Mouse (Mus musculus) gastrocnemius, postnatal 4 days (tissue): ENCODE results near the gene Slc29a2. TPM values are rescaled to one million over a fixed set of nuclear protein-coding genes. Genes with fewer than 3 reads are reported as not detected.

Source experiments
- total RNA-seq, 2 experiments: library from RNA; stranded (reverse); gene quantifications; 2 replicates each; pipeline ENCODE4 v1.2.3; 2021

Slc29a2 gene
- total RNA-seq, 2 experiments from 2014 or later = 8.7 to 9.2 TPM

Other genes starting within 250 kb of the Slc29a2 start
- gene Rbm4, start 230.0 kb upstream of the Slc29a2 start, total RNA-seq = 10 to 100 TPM; 53.3 to 68.4 TPM
- 10 to 100 TPM; 15.4 to 22.9 TPM for gene Gm21992, start 212.2 kb upstream of the Slc29a2 start, total RNA-seq
- gene Rbm14, start 212.2 kb upstream of the Slc29a2 start, total RNA-seq = 10 to 100 TPM; 33.6 to 46.1 TPM
- gene Ccs, start 184.5 kb upstream of the Slc29a2 start, total RNA-seq = 10 to 100 TPM; 40.7 to 44.0 TPM
- under 1 TPM in 1 of 2 experiments, not detected in 1; 0.07 TPM for gene Ccdc87, start 184.5 kb upstream of the Slc29a2 start, total RNA-seq
- 10 to 100 TPM; 38.9 to 40.9 TPM for gene Ctsf, start 168.7 kb upstream of the Slc29a2 start, total RNA-seq
- 1,000 to 10,000 TPM; 1,624 to 1,725 TPM for gene Actn3, start 146.0 kb upstream of the Slc29a2 start, total RNA-seq
- gene Zdhhc24, start 145.2 kb upstream of the Slc29a2 start, total RNA-seq = 1 to 10 TPM; 6.3 to 7.1 TPM
- gene Bbs1, start 117.2 kb upstream of the Slc29a2 start, total RNA-seq = 1 to 10 TPM; 3.3 to 4.2 TPM
- 10 to 100 TPM; 53.2 to 58.1 TPM for gene Dpp3, start 95.6 kb upstream of the Slc29a2 start, total RNA-seq
- 1 to 10 TPM; 1.7 to 2.2 TPM for gene Peli3, start 80.7 kb upstream of the Slc29a2 start, total RNA-seq
- gene Mrpl11, start 61.7 kb upstream of the Slc29a2 start, total RNA-seq = 10 to 100 TPM; 54.4 to 60.4 TPM
- gene Npas4, start 33.5 kb upstream of the Slc29a2 start, total RNA-seq = under 1 TPM; 0.10 to 0.20 TPM
- 10 to 100 TPM; 28.5 to 31.4 TPM for gene B4gat1, start 15.0 kb downstream of the Slc29a2 start, total RNA-seq
- under 1 TPM in 1 of 2 experiments, not detected in 1; 0.29 TPM for gene AC124502.3, start 15.0 kb downstream of the Slc29a2 start, total RNA-seq
- 10 to 100 TPM; 18.3 to 19.6 TPM for gene Brms1, start 17.5 kb downstream of the Slc29a2 start, total RNA-seq
- 1 to 10 TPM; 3.4 to 3.5 TPM for gene Rin1, start 26.6 kb downstream of the Slc29a2 start, total RNA-seq
- 100 to 1,000 TPM; 108 to 113 TPM for gene Cd248, start 44.2 kb downstream of the Slc29a2 start, total RNA-seq
- under 1 TPM; 0.29 to 0.34 TPM for gene Tmem151a, start 61.7 kb downstream of the Slc29a2 start, total RNA-seq
- gene Yif1a, start 64.7 kb downstream of the Slc29a2 start, total RNA-seq = 10 to 100 TPM; 57.9 to 59.6 TPM
- 1 to 10 TPM; 1.3 to 1.9 TPM for gene Cnih2, start 74.7 kb downstream of the Slc29a2 start, total RNA-seq
- gene Rab1b, start 83.2 kb downstream of the Slc29a2 start, total RNA-seq = 100 to 1,000 TPM; 136 to 144 TPM
- gene Klc2, start 94.7 kb downstream of the Slc29a2 start, total RNA-seq = 10 to 100 TPM; 22.8 to 24.0 TPM
- 10 to 100 TPM; 19.0 to 20.4 TPM for gene Pacs1, start 249.3 kb downstream of the Slc29a2 start, total RNA-seq